Mouse (Mus musculus): ENCODE measurements at regions not wholly inside any gene's neighbourhood (a gene's known extent, or its start where the extent isn't known, plus 50 kb on each side); places are given as distances from the start of the nearest gene placed in this dataset.
A peak's percentile ranks its signal among the peaks of the same experiment; 100 is the strongest.

DNA sequence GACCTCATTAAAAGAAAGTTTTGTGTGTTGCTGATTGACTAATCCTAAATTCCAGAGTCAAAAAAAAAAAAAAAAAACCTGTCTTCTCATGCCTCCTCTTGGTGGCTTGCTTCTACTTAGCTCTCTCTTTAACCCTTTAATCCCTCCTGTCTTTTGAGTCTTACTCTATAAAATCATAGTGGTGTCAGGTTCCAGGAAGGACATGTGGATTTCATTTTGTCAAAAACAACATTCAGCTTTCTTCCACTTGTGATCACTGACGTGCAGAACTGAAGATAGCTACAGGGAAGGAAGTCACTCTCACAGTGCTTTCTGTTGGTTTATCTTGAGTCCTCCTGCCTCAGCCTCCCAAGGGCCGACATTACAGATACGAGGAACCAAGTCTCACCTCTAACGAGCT, 132.2 kb downstream of the Lca5 start:
- H3K36me3 ChIP-seq (replicated peaks; ENCODE audit: control insufficient read depth, insufficient read depth, low read depth, low read length): no peaks in the 10 kb centered on the region
- WGBS: 55% methylated on average over 4 of the region's 4 CpGs
- H3K27ac ChIP-seq (replicated peaks; ENCODE audit: low read depth, low read length): no peak overlapping the region
- ATAC-seq (replicated peaks; ENCODE audit: insufficient number of reproducible peaks, low FRiP score, low TSS enrichment, low read depth) (no peak; the same call in 1 of the 2 replicates), DNase-seq (ENCODE audit: low spot score) (peak; percentile 76)
- H3K9me3 ChIP-seq (replicated peaks; ENCODE audit: control insufficient read depth, low read length): no peaks in the 10 kb centered on the region
- no peak overlapping the region for H3K9ac ChIP-seq (replicated peaks; ENCODE audit: low read length)
- H3K4me3 ChIP-seq (ENCODE audit: low read depth, low read length): no peak overlapping the region
- H3K4me2 ChIP-seq (ENCODE audit: low read depth, low read length): no peak overlapping the region
- H3K27me3 ChIP-seq (ENCODE audit: control insufficient read depth, insufficient read depth, low read length): no peaks in the 10 kb centered on the region
- H3K4me1 ChIP-seq (ENCODE audit: control insufficient read depth, insufficient read depth, low read length): no peaks in the 10 kb centered on the region

DNA sequence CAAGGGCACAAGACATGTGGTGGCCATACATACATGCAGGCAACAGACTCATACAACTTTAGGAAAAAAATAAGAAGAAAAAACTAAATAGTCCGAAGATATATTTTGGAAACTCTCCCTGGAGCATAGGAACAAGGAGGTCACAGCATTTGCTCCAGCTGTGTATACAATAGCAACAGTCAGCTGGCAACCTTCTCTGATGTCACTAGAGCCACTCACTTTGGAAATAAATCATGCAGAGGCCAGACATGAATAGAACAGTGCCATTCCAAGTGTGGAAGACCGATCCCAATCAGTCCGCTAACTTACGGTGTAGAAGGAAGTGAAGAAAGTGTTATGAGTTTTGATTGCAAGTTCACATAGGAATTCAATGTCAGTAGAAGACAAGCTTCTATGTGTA, 132.8 kb downstream of the Lca5 start:
- no peak overlapping the region for H3K9ac ChIP-seq (replicated peaks; ENCODE audit: low read length)
- no peaks in the 10 kb centered on the region for H3K36me3 ChIP-seq (replicated peaks; ENCODE audit: control insufficient read depth, insufficient read depth, low read depth, low read length)
- H3K4me3 ChIP-seq (ENCODE audit: low read depth, low read length): no peak overlapping the region
- H3K4me2 ChIP-seq (ENCODE audit: low read depth, low read length): no peak overlapping the region
- WGBS: 69% methylated on average over 4 of the region's 4 CpGs
- no peak for ATAC-seq (replicated peaks; ENCODE audit: insufficient number of reproducible peaks, low FRiP score, low TSS enrichment, low read depth)
- H3K9me3 ChIP-seq (replicated peaks; ENCODE audit: control insufficient read depth, low read length): no peaks in the 10 kb centered on the region
- H3K27me3 ChIP-seq (ENCODE audit: control insufficient read depth, insufficient read depth, low read length): no peaks in the 10 kb centered on the region
- peak; percentile 19 for DNase-seq (ENCODE audit: low spot score)
- no peaks in the 10 kb centered on the region for H3K4me1 ChIP-seq (ENCODE audit: control insufficient read depth, insufficient read depth, low read length)
- no peak overlapping the region for H3K27ac ChIP-seq (replicated peaks; ENCODE audit: low read depth, low read length)

DNA sequence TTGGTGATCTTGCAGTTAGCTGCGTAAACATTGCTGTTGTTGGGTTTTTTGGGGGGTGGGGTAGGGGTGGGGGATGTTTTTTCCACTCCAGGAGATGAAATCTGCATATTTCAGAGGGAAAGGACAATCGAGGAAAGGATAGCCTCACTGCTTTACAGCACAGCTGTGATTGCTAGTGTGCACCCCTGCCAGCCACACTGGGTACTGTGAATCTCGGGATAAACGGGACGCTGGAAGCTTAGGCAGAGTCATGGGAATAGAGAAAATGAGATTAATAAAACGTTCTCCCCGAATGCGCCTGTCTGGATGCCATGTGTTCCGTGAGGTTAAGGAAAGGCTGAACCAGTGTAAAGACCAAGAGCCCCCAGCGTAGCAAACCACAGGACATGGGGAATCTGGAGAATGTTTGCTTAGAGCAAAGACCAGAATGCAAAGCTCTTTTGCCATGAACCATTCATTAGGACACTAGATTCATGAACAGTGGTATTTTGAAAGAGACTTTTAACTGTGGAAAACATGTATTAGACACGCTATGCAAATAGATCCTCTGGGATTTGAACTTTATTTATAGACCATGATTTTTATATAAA, 133.5 kb downstream of the Lca5 start:
- no peak for ATAC-seq (replicated peaks; ENCODE audit: insufficient number of reproducible peaks, low FRiP score, low TSS enrichment, low read depth)
- no peak overlapping the region for H3K27ac ChIP-seq (replicated peaks; ENCODE audit: low read depth, low read length)
- no peaks in the 10 kb centered on the region for H3K9me3 ChIP-seq (replicated peaks; ENCODE audit: control insufficient read depth, low read length)
- DNase-seq (ENCODE audit: low spot score): peak; percentile 37
- no peaks in the 10 kb centered on the region for H3K4me1 ChIP-seq (ENCODE audit: control insufficient read depth, insufficient read depth, low read length)
- WGBS: 55% methylated on average over 11 of the region's 11 CpGs
- no peak overlapping the region for H3K4me3 ChIP-seq (ENCODE audit: low read depth, low read length)
- H3K4me2 ChIP-seq (ENCODE audit: low read depth, low read length): no peak overlapping the region; the same call in 1 of the 2 replicates
- H3K9ac ChIP-seq (replicated peaks; ENCODE audit: low read length): no peak overlapping the region
- no peaks in the 10 kb centered on the region for H3K27me3 ChIP-seq (ENCODE audit: control insufficient read depth, insufficient read depth, low read length)
- no peaks in the 10 kb centered on the region for H3K36me3 ChIP-seq (replicated peaks; ENCODE audit: control insufficient read depth, insufficient read depth, low read depth, low read length)

- Histone ChIP-seq H3K4me2 (ENCODE audit: low read depth, low read length) (no peak overlapping the region), H3K36me3 (replicated peaks; ENCODE audit: control insufficient read depth, insufficient read depth, low read depth, low read length) (no peaks in the 10 kb centered on the region), H3K9ac (replicated peaks; ENCODE audit: low read length) (no peak overlapping the region), H3K4me3 (ENCODE audit: low read depth, low read length) (no peak overlapping the region), H3K27me3 (ENCODE audit: control insufficient read depth, insufficient read depth, low read length) (no peaks in the 10 kb centered on the region), H3K4me1 (ENCODE audit: control insufficient read depth, insufficient read depth, low read length) (no peaks in the 10 kb centered on the region), H3K9me3 (replicated peaks; ENCODE audit: control insufficient read depth, low read length) (no peaks in the 10 kb centered on the region), H3K27ac (replicated peaks; ENCODE audit: low read depth, low read length) (no peak overlapping the region)
- DNase-seq (ENCODE audit: low spot score) (peak; percentile 52), ATAC-seq (replicated peaks; ENCODE audit: insufficient number of reproducible peaks, low FRiP score, low TSS enrichment, low read depth) (0 out of 2 replicates have a peak, but pooled peaks have one; percentile 58)
- 27% methylated on average over 7 of the region's 7 CpGs for WGBS
Observed at GRCm38 (mm10) chr9:83304925-83305324, 136.0 kb downstream of the Lca5 start.

DNA sequence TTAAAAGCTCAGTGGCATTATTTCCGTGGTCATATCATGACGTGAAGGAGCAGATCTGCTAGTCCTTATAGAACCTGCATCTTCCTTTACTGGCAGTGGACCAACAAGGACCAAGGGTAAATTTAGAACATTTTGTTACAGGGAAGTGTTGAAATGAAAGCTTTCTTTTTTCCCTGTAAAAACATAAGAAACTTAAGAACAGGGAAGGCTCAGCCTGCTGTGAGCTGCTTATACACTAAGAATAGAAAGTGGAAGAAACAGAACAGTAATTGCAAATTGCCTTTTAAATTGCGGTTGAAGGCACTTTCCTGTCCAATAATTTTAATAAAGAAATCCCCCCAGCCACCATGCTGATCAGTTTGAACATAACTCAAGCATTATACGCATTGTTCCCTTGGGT, 140.4 kb downstream of the Lca5 start:
- H3K4me1 ChIP-seq (ENCODE audit: control insufficient read depth, insufficient read depth, low read length): no peaks in the 10 kb centered on the region
- WGBS: 76% methylated on average over 4 of the region's 4 CpGs
- no peak overlapping the region for H3K4me3 ChIP-seq (ENCODE audit: low read depth, low read length)

GRCm38 (mm10) chr9:83300044-83300443, 140.9 kb downstream of the Lca5 start:
- Histone ChIP-seq H3K9me3 (replicated peaks; ENCODE audit: control insufficient read depth, low read length) (no peaks in the 10 kb centered on the region), H3K4me1 (ENCODE audit: control insufficient read depth, insufficient read depth, low read length) (no peaks in the 10 kb centered on the region), H3K9ac (replicated peaks; ENCODE audit: low read length) (no peak overlapping the region), H3K4me2 (ENCODE audit: low read depth, low read length) (no peak overlapping the region), H3K27ac (replicated peaks; ENCODE audit: low read depth, low read length) (no peak overlapping the region), H3K36me3 (replicated peaks; ENCODE audit: control insufficient read depth, insufficient read depth, low read depth, low read length) (no peaks in the 10 kb centered on the region), H3K27me3 (ENCODE audit: control insufficient read depth, insufficient read depth, low read length) (no peaks in the 10 kb centered on the region), H3K4me3 (ENCODE audit: low read depth, low read length) (no peak overlapping the region)
- DNase-seq (ENCODE audit: low spot score) (no peak), ATAC-seq (replicated peaks; ENCODE audit: insufficient number of reproducible peaks, low FRiP score, low TSS enrichment, low read depth) (no peak)
- WGBS: 70% methylated on average over 2 of the region's 2 CpGs

More for the DNA sequence above, 140.4 kb downstream of the Lca5 start:
- H3K36me3 ChIP-seq (replicated peaks; ENCODE audit: control insufficient read depth, insufficient read depth, low read depth, low read length): no peaks in the 10 kb centered on the region
- no peaks in the 10 kb centered on the region for H3K9me3 ChIP-seq (replicated peaks; ENCODE audit: control insufficient read depth, low read length)
- no peak overlapping the region for H3K9ac ChIP-seq (replicated peaks; ENCODE audit: low read length)
- H3K27me3 ChIP-seq (ENCODE audit: control insufficient read depth, insufficient read depth, low read length): no peaks in the 10 kb centered on the region
- no peak overlapping the region for H3K27ac ChIP-seq (replicated peaks; ENCODE audit: low read depth, low read length)
- no peak for DNase-seq (ENCODE audit: low spot score)
- H3K4me2 ChIP-seq (ENCODE audit: low read depth, low read length): no peak overlapping the region
- ATAC-seq (replicated peaks; ENCODE audit: insufficient number of reproducible peaks, low FRiP score, low TSS enrichment, low read depth): no peak

DNA sequence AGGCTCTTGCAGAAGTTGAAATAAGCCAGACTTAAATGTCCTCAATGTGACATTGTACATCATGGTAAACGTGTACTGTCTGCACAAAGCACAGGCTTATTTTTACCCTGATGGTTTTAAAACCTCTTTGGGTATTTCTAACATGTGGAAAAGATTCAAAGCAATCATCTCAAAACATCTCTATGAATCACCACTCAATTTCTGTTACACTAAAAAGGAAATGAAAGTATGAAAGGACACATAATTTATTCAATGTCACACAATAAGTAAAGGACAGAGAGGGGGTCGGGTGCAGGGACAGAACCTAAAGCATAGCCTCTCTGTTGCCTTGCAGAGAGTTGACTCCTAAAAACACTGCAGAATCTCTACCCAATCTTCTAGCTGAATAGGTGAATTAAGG, 141.3 kb downstream of the Lca5 start:
- H3K4me1 ChIP-seq (ENCODE audit: control insufficient read depth, insufficient read depth, low read length): no peaks in the 10 kb centered on the region
- WGBS: 53% methylated on average over 2 of the region's 2 CpGs
- H3K36me3 ChIP-seq (replicated peaks; ENCODE audit: control insufficient read depth, insufficient read depth, low read depth, low read length): no peaks in the 10 kb centered on the region
- no peaks in the 10 kb centered on the region for H3K27me3 ChIP-seq (ENCODE audit: control insufficient read depth, insufficient read depth, low read length)
- H3K27ac ChIP-seq (replicated peaks; ENCODE audit: low read depth, low read length): no peak overlapping the region
- ATAC-seq (replicated peaks; ENCODE audit: insufficient number of reproducible peaks, low FRiP score, low TSS enrichment, low read depth) (no peak), DNase-seq (ENCODE audit: low spot score) (no peak)
- no peaks in the 10 kb centered on the region for H3K9me3 ChIP-seq (replicated peaks; ENCODE audit: control insufficient read depth, low read length)
- H3K4me3 ChIP-seq (ENCODE audit: low read depth, low read length): no peak overlapping the region
- H3K4me2 ChIP-seq (ENCODE audit: low read depth, low read length): no peak overlapping the region
- H3K9ac ChIP-seq (replicated peaks; ENCODE audit: low read length): no peak overlapping the region

DNA sequence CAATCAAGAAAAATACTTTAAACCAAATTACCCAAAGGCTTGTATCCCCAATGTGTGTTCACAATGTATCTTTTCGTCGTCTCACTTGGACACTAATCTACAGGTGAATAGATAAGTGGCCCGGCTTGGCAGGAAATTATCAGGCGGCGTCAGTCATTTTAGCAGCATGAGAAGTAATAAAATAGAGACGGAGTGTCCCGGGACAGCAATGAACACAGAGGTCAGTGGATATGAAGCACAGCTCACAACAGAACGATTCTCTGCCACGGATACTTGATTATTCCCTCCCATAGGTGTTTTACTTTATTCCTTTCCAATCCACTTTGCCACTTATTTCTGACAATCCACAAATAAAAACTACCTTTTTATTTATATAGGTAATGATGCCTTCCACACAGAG, 145.5 kb downstream of the Lca5 start:
- WGBS: 82% methylated on average over 9 of the region's 9 CpGs
- no peak for DNase-seq (ENCODE audit: low spot score)

More for the DNA sequence above, 145.5 kb downstream of the Lca5 start:
- no peak overlapping the region for H3K27ac ChIP-seq (replicated peaks; ENCODE audit: low read depth, low read length)
- H3K4me2 ChIP-seq (ENCODE audit: low read depth, low read length): no peak overlapping the region
- no peak overlapping the region for H3K4me3 ChIP-seq (ENCODE audit: low read depth, low read length)
- H3K36me3 ChIP-seq (replicated peaks; ENCODE audit: control insufficient read depth, insufficient read depth, low read depth, low read length): no peaks in the 10 kb centered on the region
- H3K4me1 ChIP-seq (ENCODE audit: control insufficient read depth, insufficient read depth, low read length): no peaks in the 10 kb centered on the region
- H3K9ac ChIP-seq (replicated peaks; ENCODE audit: low read length): no peak overlapping the region
- ATAC-seq (replicated peaks; ENCODE audit: insufficient number of reproducible peaks, low FRiP score, low TSS enrichment, low read depth): no peak
- H3K9me3 ChIP-seq (replicated peaks; ENCODE audit: control insufficient read depth, low read length): no peaks in the 10 kb centered on the region
- H3K27me3 ChIP-seq (ENCODE audit: control insufficient read depth, insufficient read depth, low read length): no peaks in the 10 kb centered on the region

Measured in embryonic facial prominence, embryonic 11.5 days (tissue).